Mouse (Mus musculus): ENCODE data around the gene Dis3l2. TPM values are rescaled to one million over a fixed set of nuclear protein-coding genes. Genes with fewer than 3 reads are reported as not detected.

The Dis3l2 gene
- polyA plus RNA-seq, 1 experiment from 2014 or later: 22.1 TPM

GRCm38 (mm10) chr1:86678667-86679066 lies 24.9 kb upstream of the Dis3l2 start:
- Histone ChIP-seq H3K36me3 (ENCODE audit: control insufficient read depth, insufficient read depth, low read length) (no peaks in the 10 kb centered on the region), H3K4me1 (ENCODE audit: control insufficient read depth, insufficient read depth, low read length) (peaks cover 6% of the 10 kb centered on the region; the same call in 1 of the 2 replicates), H3K9me3 (replicated peaks; ENCODE audit: control insufficient read depth, low read length) (no peaks in the 10 kb centered on the region), H3K9ac (ENCODE audit: low read length) (no peak overlapping the region), H3K27me3 (ENCODE audit: control insufficient read depth, insufficient read depth, low read length) (no peaks in the 10 kb centered on the region), H3K27ac (ENCODE audit: low read length) (no peak overlapping the region), H3K4me2 (ENCODE audit: low read depth, low read length) (no peak overlapping the region), H3K4me3 (replicated peaks; ENCODE audit: low read length) (no peak overlapping the region)
- 86% methylated on average over 10 of the region's 10 CpGs for WGBS
- no peak for ATAC-seq (ENCODE audit: insufficient read depth, low FRiP score)

GRCm38 (mm10) chr1:86687236-86687635 lies 16.4 kb upstream of the Dis3l2 start:
- Histone ChIP-seq H3K4me2 (ENCODE audit: low read depth, low read length) (no peak overlapping the region), H3K4me1 (ENCODE audit: control insufficient read depth, insufficient read depth, low read length) (no peaks in the 10 kb centered on the region), H3K27me3 (ENCODE audit: control insufficient read depth, insufficient read depth, low read length) (no peaks in the 10 kb centered on the region), H3K9me3 (replicated peaks; ENCODE audit: control insufficient read depth, low read length) (no peaks in the 10 kb centered on the region), H3K36me3 (ENCODE audit: control insufficient read depth, insufficient read depth, low read length) (no peaks in the 10 kb centered on the region), H3K27ac (ENCODE audit: low read length) (no peak overlapping the region), H3K9ac (ENCODE audit: low read length) (no peak overlapping the region), H3K4me3 (replicated peaks; ENCODE audit: low read length) (no peak overlapping the region)
- 80% methylated on average over 4 of the region's 4 CpGs for WGBS
- no peak for ATAC-seq (ENCODE audit: insufficient read depth, low FRiP score)

- Histone ChIP-seq H3K27me3 (ENCODE audit: control insufficient read depth, insufficient read depth, low read length) (no peaks in the 10 kb centered on the region), H3K27ac (ENCODE audit: low read length) (no peak overlapping the region), H3K4me1 (ENCODE audit: control insufficient read depth, insufficient read depth, low read length) (no peaks in the 10 kb centered on the region), H3K9ac (ENCODE audit: low read length) (no peak overlapping the region), H3K4me2 (ENCODE audit: low read depth, low read length) (no peak overlapping the region), H3K9me3 (replicated peaks; ENCODE audit: control insufficient read depth, low read length) (no peaks in the 10 kb centered on the region), H3K36me3 (ENCODE audit: control insufficient read depth, insufficient read depth, low read length) (no peaks in the 10 kb centered on the region), H3K4me3 (replicated peaks; ENCODE audit: low read length) (no peak overlapping the region)
- 77% methylated on average over 5 of the region's 5 CpGs for WGBS
- no peak for ATAC-seq (ENCODE audit: insufficient read depth, low FRiP score)
Observed at GRCm38 (mm10) chr1:86691027-86691426, 12.6 kb upstream of the Dis3l2 start.

- WGBS: 44% methylated on average over 7 of the region's 7 CpGs
- Histone ChIP-seq H3K4me1 (ENCODE audit: control insufficient read depth, insufficient read depth, low read length) (no peaks in the 10 kb centered on the region), H3K36me3 (ENCODE audit: control insufficient read depth, insufficient read depth, low read length) (no peaks in the 10 kb centered on the region), H3K9ac (ENCODE audit: low read length) (no peak overlapping the region), H3K27ac (ENCODE audit: low read length) (no peak overlapping the region), H3K27me3 (ENCODE audit: control insufficient read depth, insufficient read depth, low read length) (no peaks in the 10 kb centered on the region), H3K4me2 (ENCODE audit: low read depth, low read length) (no peak overlapping the region), H3K9me3 (replicated peaks; ENCODE audit: control insufficient read depth, low read length) (no peaks in the 10 kb centered on the region), H3K4me3 (replicated peaks; ENCODE audit: low read length) (no peak overlapping the region)
- no peak for ATAC-seq (ENCODE audit: insufficient read depth, low FRiP score)
Observed at GRCm38 (mm10) chr1:86696948-86697347, 6.7 kb upstream of the Dis3l2 start.

GRCm38 (mm10) chr1:86698721-86699120 lies 4.9 kb upstream of the Dis3l2 start:
- 35% methylated on average over 2 of the region's 2 CpGs for WGBS
- no peaks in the 10 kb centered on the region for H3K9me3 ChIP-seq (replicated peaks; ENCODE audit: control insufficient read depth, low read length)
- peaks cover 5% of the 10 kb centered on the region; the same call in 1 of the 2 replicates for H3K4me1 ChIP-seq (ENCODE audit: control insufficient read depth, insufficient read depth, low read length)
- no peaks in the 10 kb centered on the region for H3K27me3 ChIP-seq (ENCODE audit: control insufficient read depth, insufficient read depth, low read length)
- H3K4me2 ChIP-seq (ENCODE audit: low read depth, low read length): no peak overlapping the region
- no peak overlapping the region for H3K9ac ChIP-seq (ENCODE audit: low read length)
- ATAC-seq (ENCODE audit: insufficient read depth, low FRiP score): no peak
- no peak overlapping the region for H3K27ac ChIP-seq (ENCODE audit: low read length)
- H3K4me3 ChIP-seq (replicated peaks; ENCODE audit: low read length): no peak overlapping the region
- H3K36me3 ChIP-seq (ENCODE audit: control insufficient read depth, insufficient read depth, low read length): no peaks in the 10 kb centered on the region

- WGBS: 64% methylated on average over 11 of the region's 11 CpGs
- no peak for ATAC-seq (ENCODE audit: insufficient read depth, low FRiP score)
- no peak overlapping the region for H3K27ac ChIP-seq (ENCODE audit: low read length)
Observed at GRCm38 (mm10) chr1:86699346-86700136, 4.1 kb upstream of the Dis3l2 start.

GRCm38 (mm10) chr1:86700367-86700766 lies 3.2 kb upstream of the Dis3l2 start:
- Histone ChIP-seq H3K4me3 (replicated peaks; ENCODE audit: low read length) (no peak overlapping the region), H3K4me1 (ENCODE audit: control insufficient read depth, insufficient read depth, low read length) (peaks cover 5% of the 10 kb centered on the region), H3K27ac (ENCODE audit: low read length) (no peak overlapping the region), H3K36me3 (ENCODE audit: control insufficient read depth, insufficient read depth, low read length) (no peaks in the 10 kb centered on the region), H3K4me2 (ENCODE audit: low read depth, low read length) (no peak overlapping the region), H3K27me3 (ENCODE audit: control insufficient read depth, insufficient read depth, low read length) (no peaks in the 10 kb centered on the region), H3K9ac (ENCODE audit: low read length) (no peak overlapping the region), H3K9me3 (replicated peaks; ENCODE audit: control insufficient read depth, low read length) (no peaks in the 10 kb centered on the region)
- no peak for ATAC-seq (ENCODE audit: insufficient read depth, low FRiP score)
- WGBS: 52% methylated on average over 7 of the region's 7 CpGs

More at GRCm38 (mm10) chr1:86699346-86700136, 4.1 kb upstream of the Dis3l2 start:
- no peaks in the 10 kb centered on the region for H3K36me3 ChIP-seq (ENCODE audit: control insufficient read depth, insufficient read depth, low read length)
- H3K4me3 ChIP-seq (replicated peaks; ENCODE audit: low read length): no peak overlapping the region
- no peaks in the 10 kb centered on the region for H3K27me3 ChIP-seq (ENCODE audit: control insufficient read depth, insufficient read depth, low read length)
- H3K9ac ChIP-seq (ENCODE audit: low read length): no peak overlapping the region
- H3K4me2 ChIP-seq (ENCODE audit: low read depth, low read length): no peak overlapping the region
- peaks cover 5% of the 10 kb centered on the region for H3K4me1 ChIP-seq (ENCODE audit: control insufficient read depth, insufficient read depth, low read length)
- H3K9me3 ChIP-seq (replicated peaks; ENCODE audit: control insufficient read depth, low read length): no peaks in the 10 kb centered on the region

GRCm38 (mm10) chr1:86703965-86704326 lies 338 bp downstream of the Dis3l2 start:
- ATAC-seq (ENCODE audit: insufficient read depth, low FRiP score): peak; percentile 62; the same call in 1 of the 2 replicates
- WGBS: under 1% methylated on average over 27 of the region's 27 CpGs
- peak overlapping the region; percentile 78 for H3K4me2 ChIP-seq (ENCODE audit: low read depth, low read length)
- peak overlapping the region; percentile 71 for H3K4me3 ChIP-seq (replicated peaks; ENCODE audit: low read length)
- peaks cover 5% of the 10 kb centered on the region for H3K4me1 ChIP-seq (ENCODE audit: control insufficient read depth, insufficient read depth, low read length)
- H3K27me3 ChIP-seq (ENCODE audit: control insufficient read depth, insufficient read depth, low read length): no peaks in the 10 kb centered on the region
- peak overlapping the region; percentile 94 for H3K9ac ChIP-seq (ENCODE audit: low read length)
- H3K27ac ChIP-seq (ENCODE audit: low read length): peak overlapping the region; percentile 91
- H3K36me3 ChIP-seq (ENCODE audit: control insufficient read depth, insufficient read depth, low read length): no peaks in the 10 kb centered on the region
- no peaks in the 10 kb centered on the region for H3K9me3 ChIP-seq (replicated peaks; ENCODE audit: control insufficient read depth, low read length)

GRCm38 (mm10) chr1:86705461-86705860 lies 1.9 kb downstream of the Dis3l2 start:
- Histone ChIP-seq H3K27me3 (ENCODE audit: control insufficient read depth, insufficient read depth, low read length) (no peaks in the 10 kb centered on the region), H3K27ac (ENCODE audit: low read length) (no peak overlapping the region), H3K4me1 (ENCODE audit: control insufficient read depth, insufficient read depth, low read length) (peaks cover 5% of the 10 kb centered on the region), H3K9ac (ENCODE audit: low read length) (peak overlapping the region; percentile 16; the same call in 1 of the 2 replicates), H3K9me3 (replicated peaks; ENCODE audit: control insufficient read depth, low read length) (no peaks in the 10 kb centered on the region), H3K4me2 (ENCODE audit: low read depth, low read length) (no peak overlapping the region), H3K4me3 (replicated peaks; ENCODE audit: low read length) (no peak overlapping the region), H3K36me3 (ENCODE audit: control insufficient read depth, insufficient read depth, low read length) (no peaks in the 10 kb centered on the region)
- WGBS: 85% methylated on average over 3 of the region's 3 CpGs
- no peak for ATAC-seq (ENCODE audit: insufficient read depth, low FRiP score)

All from stomach, embryonic 16.5 days (tissue).